Mouse (Mus musculus): ENCODE measurements around the gene Hmces.

- no peak for TF ChIP-seq CTCF (IDR thresholded peaks at IDR 0.05; ENCODE audit: control insufficient read depth, insufficient read depth, insufficient replicate concordance, low read depth, low read length)
- TF ChIP-seq POLR2A (IDR thresholded peaks at IDR 0.05; ENCODE audit: control insufficient read depth, low read depth, low read length) = no peak
Observed at GRCm38 (mm10) chr6:87886721-87887120, 27.0 kb upstream of the Hmces start.

All from testis, adult 2 months (tissue).